In the genomic region with DNA sequence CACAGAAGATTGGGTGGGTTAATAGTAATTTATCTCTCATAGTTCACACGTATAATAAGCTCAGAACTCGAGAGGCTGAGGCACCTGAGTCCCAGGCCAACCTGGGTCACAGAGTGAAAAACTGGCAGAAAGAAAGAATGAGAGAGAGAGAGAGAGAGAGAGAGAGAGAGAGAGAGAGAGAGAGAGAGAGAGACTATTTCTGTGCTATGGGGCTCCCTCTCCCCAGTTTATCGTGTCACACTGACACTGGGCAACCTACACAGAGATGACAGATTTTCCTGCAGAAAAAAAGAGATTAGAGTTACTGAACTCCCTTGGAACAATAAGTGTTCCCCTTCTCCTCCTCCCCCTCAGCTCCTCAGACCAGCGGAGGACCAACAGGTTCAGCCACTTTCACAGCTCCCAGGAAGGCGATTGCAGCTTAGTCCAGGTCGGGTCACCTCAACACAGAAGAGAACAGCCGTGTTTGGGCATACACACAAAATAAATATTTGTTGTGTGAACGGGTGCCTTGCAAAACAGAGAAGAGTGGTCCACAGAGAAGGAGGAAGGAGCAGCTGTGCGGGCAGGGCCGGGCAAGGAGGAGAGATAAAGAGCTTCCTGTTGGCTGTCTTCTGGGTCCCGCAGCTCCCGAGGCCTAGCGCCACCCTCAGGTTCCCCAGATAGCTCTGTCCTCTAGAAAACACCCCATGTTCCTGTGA, we compare ENCODE assay signal across 8 mouse cellular contexts. TPM values are rescaled to one million over a fixed set of nuclear protein-coding genes. Genes with fewer than 3 reads are reported as not detected.
DNase-seq lines count a peak whose midpoint lies in the region; ATAC-seq and TF ChIP-seq lines count a peak whose summit lies in the region.

No protein-coding gene starts in this region.

- no peaks in the 10 kb centered on the region for H3K4me1 ChIP-seq in heart, adult 2 months (ENCODE audit: control insufficient read depth, insufficient read depth, low read length)
- H3K4me1 ChIP-seq in forebrain, embryonic 14.5 days (ENCODE audit: control insufficient read depth, insufficient read depth, low read length): no peaks in the 10 kb centered on the region
- H3K4me1 ChIP-seq in kidney, embryonic 15.5 days: peaks cover 7% of the 10 kb centered on the region

- no peak overlapping the region for H3K9ac ChIP-seq in heart, adult 2 months (ENCODE audit: low read depth, low read length)
- H3K9ac ChIP-seq in forebrain, embryonic 14.5 days (ENCODE audit: low read length): no peak overlapping the region; the same call in 1 of the 2 replicates
- no peak overlapping the region for H3K9ac ChIP-seq in kidney, embryonic 15.5 days

- H3K36me3 ChIP-seq in heart, adult 2 months (ENCODE audit: control insufficient read depth, insufficient read depth, low read length): no peaks in the 10 kb centered on the region
- no peaks in the 10 kb centered on the region for H3K36me3 ChIP-seq in forebrain, embryonic 14.5 days (ENCODE audit: control insufficient read depth, insufficient read depth, low read length)
- H3K36me3 ChIP-seq in kidney, embryonic 15.5 days: no peaks in the 10 kb centered on the region

- TF ChIP-seq EP300 in heart, adult 2 months (IDR thresholded peaks at IDR 0.05; ENCODE audit: insufficient read depth, low read depth, low read length): no peak

- DNase-seq in heart, adult 2 months: peak in 1 of 2 experiments; percentile 33
- no peak for DNase-seq in heart, adult 8-10 months (ENCODE audit: low spot score)
- DNase-seq in R1 (ENCODE audit: low read depth, low spot score): peak; percentile 45
- peak; percentile 49 for DNase-seq in forebrain, embryonic 14.5 days (ENCODE audit: low spot score)
- peak; percentile 71 to 78 for DNase-seq in lung, postnatal 4 days
- DNase-seq in spleen, adult 18-20 months: peak; percentile 32 to 52

- H3K9me3 ChIP-seq in forebrain, embryonic 14.5 days (replicated peaks; ENCODE audit: control insufficient read depth, low read length): no peaks in the 10 kb centered on the region
- no peaks in the 10 kb centered on the region for H3K9me3 ChIP-seq in kidney, embryonic 15.5 days (replicated peaks)

- peaks cover 3% of the 10 kb centered on the region for H3K27me3 ChIP-seq in heart, adult 2 months (ENCODE audit: control insufficient read depth, insufficient read depth, low read length)
- H3K27me3 ChIP-seq in forebrain, embryonic 14.5 days (replicated peaks; ENCODE audit: control insufficient read depth, insufficient read depth, low read length): no peaks in the 10 kb centered on the region
- no peaks in the 10 kb centered on the region for H3K27me3 ChIP-seq in kidney, embryonic 15.5 days

- peak; percentile 50; the same call in 1 of the 2 replicates for ATAC-seq in forebrain, embryonic 14.5 days
- ATAC-seq in kidney, embryonic 15.5 days (replicated peaks; ENCODE audit: low FRiP score): peak; percentile 41; the same call in 1 of the 2 replicates
- no peak for ATAC-seq in activated CD4-positive, CD25-positive, alpha-beta regulatory T cell, adult 4 months

- H3K4me2 ChIP-seq in forebrain, embryonic 14.5 days (ENCODE audit: low read length): no peak overlapping the region
- peak overlapping the region; percentile 48 for H3K4me2 ChIP-seq in kidney, embryonic 15.5 days

- WGBS in heart, adult 2 months: 6% methylated on average over 13 of the region's 13 CpGs
- WGBS in forebrain, embryonic 14.5 days: 12% methylated on average over 13 of the region's 13 CpGs
- WGBS in kidney, embryonic 15.5 days: 5% methylated on average over 13 of the region's 13 CpGs

- TF ChIP-seq CTCF in heart, adult 2 months (IDR thresholded peaks at IDR 0.05): peak; percentile 26; the same call in 1 of the 2 replicates

- H3K79me2 ChIP-seq in heart, adult 2 months (replicated peaks; ENCODE audit: control insufficient read depth, insufficient read depth, low read length): no peaks in the 10 kb centered on the region

- intact Hi-C loops in heart, adult 2 months (cut with DNase I): no loop called here

- no peak overlapping the region for H3K27ac ChIP-seq in heart, adult 2 months
- no peak overlapping the region for H3K27ac ChIP-seq in forebrain, embryonic 14.5 days (ENCODE audit: low read depth, low read length)
- peak overlapping the region; percentile 68 for H3K27ac ChIP-seq in kidney, embryonic 15.5 days

- no peak overlapping the region for H3K4me3 ChIP-seq in heart, adult 2 months
- H3K4me3 ChIP-seq in forebrain, embryonic 14.5 days (ENCODE audit: low read depth, low read length): no peak overlapping the region
- H3K4me3 ChIP-seq in kidney, embryonic 15.5 days (replicated peaks): peak overlapping the region; percentile 19; the same call in 1 of the 2 replicates

- TF ChIP-seq POLR2A in heart, adult 2 months (IDR thresholded peaks at IDR 0.05; ENCODE audit: insufficient read depth, low read depth, low read length): no peak

RNA-seq across cellular contexts. Expression of a gene that starts 33.5 kb away (rescaled TPM):
- total RNA-seq in heart, adult 2 months (2021): not detected
- not detected in 2 replicates for polyA plus RNA-seq in heart, adult 2 months (2012; rRNA removed)
- total RNA-seq in heart, adult 8-10 months (2022): not detected
- polyA plus RNA-seq in forebrain, embryonic 14.5 days (2014; fragmentation: Nextera tagmentation; extraction: Ambion mirVana): 0.08 and 0.21 TPM in 2 replicates
- 0.33 and 0.49 TPM in 2 replicates for polyA plus RNA-seq in kidney, embryonic 15.5 days (2015; fragmentation: Nextera tagmentation; extraction: Ambion mirVana)
- polyA plus RNA-seq in activated CD4-positive, CD25-positive, alpha-beta regulatory T cell, adult 4 months (2017; shearing (Covaris generic)): under 1 TPM in 1 of 2 experiments, not detected in 1; 0.20 TPM

RNA-seq across cellular contexts. Expression of a gene that starts 44.6 kb away (rescaled TPM):
- total RNA-seq in heart, adult 2 months (2021): not detected
- 0.10 and 0.12 TPM in 2 replicates for polyA plus RNA-seq in heart, adult 2 months (2012; rRNA removed)
- not detected for total RNA-seq in heart, adult 8-10 months (2022)
- polyA plus RNA-seq in forebrain, embryonic 14.5 days (2014; fragmentation: Nextera tagmentation; extraction: Ambion mirVana): 0.13 and 0.35 TPM in 2 replicates
- not detected in 2 replicates for polyA plus RNA-seq in kidney, embryonic 15.5 days (2015; fragmentation: Nextera tagmentation; extraction: Ambion mirVana)
- polyA plus RNA-seq in activated CD4-positive, CD25-positive, alpha-beta regulatory T cell, adult 4 months (2017; shearing (Covaris generic)): not detected

RNA-seq across cellular contexts. Expression of a gene that starts 55.0 kb away (rescaled TPM):
- total RNA-seq in heart, adult 2 months (2021): 1 to 10 TPM; 5.4 to 5.5 TPM
- 2.4 and 2.8 TPM in 2 replicates for polyA plus RNA-seq in heart, adult 2 months (2012; rRNA removed)
- 1 to 10 TPM; 5.6 to 8.0 (median 6.6) TPM for total RNA-seq in heart, adult 8-10 months (2022)
- polyA plus RNA-seq in forebrain, embryonic 14.5 days (2014; fragmentation: Nextera tagmentation; extraction: Ambion mirVana): 29.4 and 32.7 TPM in 2 replicates
- polyA plus RNA-seq in kidney, embryonic 15.5 days (2015; fragmentation: Nextera tagmentation; extraction: Ambion mirVana): 17.8 and 18.7 TPM in 2 replicates
- polyA plus RNA-seq in activated CD4-positive, CD25-positive, alpha-beta regulatory T cell, adult 4 months (2017; shearing (Covaris generic)): 10 to 100 TPM; 16.5 to 17.2 TPM
